8 mouse cellular contexts compared by ENCODE assay signal in genomic region chr15:77368148-77368547, GRCm38 (mm10). TPM values are rescaled to one million over a fixed set of nuclear protein-coding genes. Genes with fewer than 3 reads are reported as not detected.
DNase-seq lines count a peak whose midpoint lies in the region; ATAC-seq and TF ChIP-seq lines count a peak whose summit lies in the region.

No protein-coding gene starts in this region.

- H3K9ac ChIP-seq in forebrain, embryonic 16.5 days (replicated peaks; ENCODE audit: low read depth, low read length): peak overlapping the region; percentile 53
- no peak overlapping the region for H3K9ac ChIP-seq in liver, postnatal 0 days (replicated peaks)
- no peak overlapping the region for H3K9ac ChIP-seq in neural tube, embryonic 14.5 days (replicated peaks; ENCODE audit: low read depth, low read length)

- no peaks in the 10 kb centered on the region for H3K9me3 ChIP-seq in G1E (replicated peaks)
- no peaks in the 10 kb centered on the region; the same call in 1 of the 2 replicates for H3K9me3 ChIP-seq in forebrain, embryonic 16.5 days (ENCODE audit: control insufficient read depth, low read length)
- H3K9me3 ChIP-seq in liver, postnatal 0 days (ENCODE audit: low read length): no peaks in the 10 kb centered on the region
- H3K9me3 ChIP-seq in neural tube, embryonic 14.5 days (ENCODE audit: control insufficient read depth, low read length): no peaks in the 10 kb centered on the region

- peaks cover 3% of the 10 kb centered on the region for H3K4me1 ChIP-seq in G1E (ENCODE audit: insufficient read depth, low read depth, low read length)
- peaks cover 36% of the 10 kb centered on the region for H3K4me1 ChIP-seq in forebrain, embryonic 16.5 days (replicated peaks; ENCODE audit: control insufficient read depth, insufficient read depth, low read length)
- peaks cover 7% of the 10 kb centered on the region for H3K4me1 ChIP-seq in liver, postnatal 0 days (ENCODE audit: insufficient read depth)
- 0 out of 2 replicates have a peak, but pooled peaks cover 5% of the 10 kb centered on the region for H3K4me1 ChIP-seq in neural tube, embryonic 14.5 days (ENCODE audit: control insufficient read depth, insufficient read depth, low read length)
- peaks cover 39% of the 10 kb centered on the region for H3K4me1 ChIP-seq in testis, adult 2 months (ENCODE audit: control insufficient read depth, insufficient read depth, low read length)

- 0 out of 2 replicates have a peak, but pooled peaks have one; percentile 28 for TF ChIP-seq POLR2A in testis, adult 2 months (IDR thresholded peaks at IDR 0.05; ENCODE audit: control insufficient read depth, low read depth, low read length)

- 0% methylated on average over 13 of the region's 13 CpGs for WGBS in forebrain, embryonic 16.5 days
- WGBS in liver, postnatal 0 days (ENCODE audit: insufficient replicate concordance): under 1% methylated on average over 13 of the region's 13 CpGs
- WGBS in neural tube, embryonic 14.5 days: under 1% methylated on average over 13 of the region's 13 CpGs

- peaks cover 20% of the 10 kb centered on the region for H3K27me3 ChIP-seq in G1E (ENCODE audit: insufficient read depth, low read length)
- no peaks in the 10 kb centered on the region for H3K27me3 ChIP-seq in forebrain, embryonic 16.5 days (replicated peaks; ENCODE audit: control insufficient read depth, insufficient read depth, low read length)
- H3K27me3 ChIP-seq in liver, postnatal 0 days (ENCODE audit: insufficient read depth, low read length): no peaks in the 10 kb centered on the region
- no peaks in the 10 kb centered on the region for H3K27me3 ChIP-seq in neural tube, embryonic 14.5 days (ENCODE audit: control insufficient read depth, insufficient read depth, low read length)
- H3K27me3 ChIP-seq in testis, adult 2 months (ENCODE audit: control insufficient read depth, insufficient read depth, low read length): no peaks in the 10 kb centered on the region

- ATAC-seq in G1E (ENCODE audit: extremely low read depth, insufficient number of reproducible peaks, low FRiP score, poor library complexity, severe bottlenecking): no peak
- ATAC-seq in forebrain, embryonic 16.5 days: peak; percentile 73
- ATAC-seq in liver, postnatal 0 days: peak; percentile 79
- ATAC-seq in neural tube, embryonic 14.5 days (ENCODE audit: low read depth): peak; percentile 56

- H3K27ac ChIP-seq in forebrain, embryonic 16.5 days (ENCODE audit: low read length): peak overlapping the region; percentile 96
- 0 out of 2 replicates have a peak overlapping the region, but pooled peaks have one; percentile 49 for H3K27ac ChIP-seq in liver, postnatal 0 days (ENCODE audit: low read depth)
- peak overlapping the region; percentile 31 for H3K27ac ChIP-seq in neural tube, embryonic 14.5 days (ENCODE audit: low read depth, low read length)
- H3K27ac ChIP-seq in testis, adult 2 months (ENCODE audit: control insufficient read depth, insufficient read depth, low read depth, low read length): no peak overlapping the region; the same call in 1 of the 2 replicates

- peak; percentile 58 for DNase-seq in G1E (ENCODE audit: low spot score)
- peak; percentile 94 for DNase-seq in cerebellum, adult 11-12 months
- peak; percentile 87 for DNase-seq in heart, postnatal 25 days (ENCODE audit: low spot score)
- peak; percentile 96 for DNase-seq in layer of hippocampus, adult 11-12 months (ENCODE audit: low spot score)
- peak; percentile 90 for DNase-seq in liver, postnatal 0 days

- H3K4me2 ChIP-seq in forebrain, embryonic 16.5 days (ENCODE audit: low read length): peak overlapping the region; percentile 37
- H3K4me2 ChIP-seq in liver, postnatal 0 days (ENCODE audit: low read depth, low read length): peak overlapping the region; percentile 38; the same call in 1 of the 2 replicates
- 0 out of 2 replicates have a peak overlapping the region, but pooled peaks have one; percentile 0 for H3K4me2 ChIP-seq in neural tube, embryonic 14.5 days (ENCODE audit: low read depth, low read length)

- no peak for TF ChIP-seq EP300 in liver, postnatal 0 days (IDR thresholded peaks at IDR 0.05; ENCODE audit: low read depth)

- H3K4me3 ChIP-seq in G1E (ENCODE audit: low read depth, low read length): no peak overlapping the region
- peak overlapping the region; percentile 14; the same call in 1 of the 2 replicates for H3K4me3 ChIP-seq in forebrain, embryonic 16.5 days (replicated peaks; ENCODE audit: low read length)
- no peak overlapping the region for H3K4me3 ChIP-seq in liver, postnatal 0 days (ENCODE audit: low read depth, low read length)
- H3K4me3 ChIP-seq in neural tube, embryonic 14.5 days (ENCODE audit: low read depth, low read length): no peak overlapping the region
- H3K4me3 ChIP-seq in testis, adult 2 months (ENCODE audit: control insufficient read depth, low read depth, low read length): peak overlapping the region; percentile 23

- H3K36me3 ChIP-seq in G1E (replicated peaks): no peaks in the 10 kb centered on the region
- H3K36me3 ChIP-seq in forebrain, embryonic 16.5 days (ENCODE audit: control insufficient read depth, insufficient read depth): no peaks in the 10 kb centered on the region
- H3K36me3 ChIP-seq in liver, postnatal 0 days (replicated peaks; ENCODE audit: insufficient read depth, low read length): no peaks in the 10 kb centered on the region
- H3K36me3 ChIP-seq in neural tube, embryonic 14.5 days (ENCODE audit: control insufficient read depth, insufficient read depth, low read length): no peaks in the 10 kb centered on the region
- H3K36me3 ChIP-seq in testis, adult 2 months (ENCODE audit: control insufficient read depth, insufficient read depth, low read length): no peaks in the 10 kb centered on the region

- TF ChIP-seq CTCF in G1E (IDR thresholded peaks at IDR 0.05; ENCODE audit: low read depth, low read length): peak; percentile 89
- TF ChIP-seq CTCF in liver, postnatal 0 days (IDR thresholded peaks at IDR 0.05; ENCODE audit: low read depth): peak; percentile 95
- peak; percentile 96 for TF ChIP-seq CTCF in testis, adult 2 months (IDR thresholded peaks at IDR 0.05; ENCODE audit: control insufficient read depth, insufficient read depth, insufficient replicate concordance, low read depth, low read length)

- intact Hi-C loops in heart, postnatal 25 days (cut with DNase I): loop anchor here (5.0 kb wide), 1 partner anchor 391 kb away; no protein-coding TSS in a partner anchor

RNA-seq across cellular contexts. Expression of gene Apol7a, which starts 30.8 kb away (rescaled TPM):
- total RNA-seq in G1E (2014; fragmentation: Nextera tagmentation) (not detected in 2 replicates), G1E (2017) (0.11 TPM in 1 of 2 replicates, not detected in the other)
- polyA plus RNA-seq in G1E (2012): not detected in 2 replicates
- polyA plus RNA-seq in forebrain, embryonic 16.5 days (2015; fragmentation: Nextera tagmentation; extraction: Ambion mirVana): not detected in 2 replicates
- not detected for total RNA-seq in heart, postnatal 25 days (2021)
- polyA plus RNA-seq in liver, postnatal 0 days (2015; fragmentation: Nextera tagmentation; extraction: Ambion mirVana): 17.6 and 20.8 TPM in 2 replicates
- not detected in 2 replicates for polyA plus RNA-seq in neural tube, embryonic 14.5 days (2014; fragmentation: Nextera tagmentation; extraction: Ambion mirVana)
- polyA plus RNA-seq in testis, adult 2 months (2012; rRNA removed): 0.10 TPM in 1 of 2 replicates, not detected in the other

RNA-seq across cellular contexts. Expression of gene Apol9a, which starts 42.8 kb away (rescaled TPM):
- total RNA-seq in G1E (2014; fragmentation: Nextera tagmentation) (not detected in 2 replicates), G1E (2017) (0.17 and 0.33 TPM in 2 replicates)
- polyA plus RNA-seq in G1E (2012): not detected in 2 replicates
- 0.09 TPM in 1 of 2 replicates, not detected in the other for polyA plus RNA-seq in forebrain, embryonic 16.5 days (2015; fragmentation: Nextera tagmentation; extraction: Ambion mirVana)
- total RNA-seq in heart, postnatal 25 days (2021): under 1 TPM in 1 of 2 experiments, not detected in 1; 0.28 TPM
- 0.34 and 0.81 TPM in 2 replicates for polyA plus RNA-seq in liver, postnatal 0 days (2015; fragmentation: Nextera tagmentation; extraction: Ambion mirVana)
- 0.24 and 0.35 TPM in 2 replicates for polyA plus RNA-seq in neural tube, embryonic 14.5 days (2014; fragmentation: Nextera tagmentation; extraction: Ambion mirVana)
- polyA plus RNA-seq in testis, adult 2 months (2012; rRNA removed): 0.07 and 0.14 TPM in 2 replicates

Comparison
In these comparisons a context has a peak if more than half of its experiments do, and no peak if none do; other contexts are left out.
1. H3K4me3 ChIP-seq: peak in forebrain, embryonic 16.5 days (single experiment) and testis, adult 2 months (single experiment); none in G1E (single experiment), liver, postnatal 0 days (single experiment) and neural tube, embryonic 14.5 days (single experiment).
2. RNA of gene Apol7a, which starts 30.8 kb away (polyA plus RNA-seq): 17.6 to 20.8 TPM in liver, postnatal 0 days; 0.10 TPM in testis, adult 2 months, not detected in G1E, not detected in forebrain, embryonic 16.5 days and not detected in neural tube, embryonic 14.5 days; every median in the first group is over 10 times any median in the second.
3. Peak in every context shown above with its lines, with median percentiles within 50 percentile points of each other: DNase-seq, CTCF ChIP-seq and H3K4me2 ChIP-seq.